Mouse (Mus musculus): ENCODE measurements at regions not wholly inside any gene's neighbourhood (a gene's known extent, or its start where the extent isn't known, plus 50 kb on each side); places are given as distances from the start of the nearest gene placed in this dataset.

- H3K9me3 ChIP-seq (replicated peaks; ENCODE audit: low read length): no peaks in the 10 kb centered on the region
- no peaks in the 10 kb centered on the region for H3K27me3 ChIP-seq (ENCODE audit: insufficient read depth, low read length)
- TF ChIP-seq CTCF (IDR thresholded peaks at IDR 0.05; ENCODE audit: low read depth): no peak
- WGBS: 65% methylated on average over 10 of the region's 10 CpGs
- no peak overlapping the region for H3K4me3 ChIP-seq (replicated peaks; ENCODE audit: low read depth, low read length)
- DNase-seq (ENCODE audit: low spot score) (no peak), ATAC-seq (replicated peaks; ENCODE audit: low FRiP score, low read depth) (no peak)
- H3K4me1 ChIP-seq (replicated peaks; ENCODE audit: insufficient read depth, low read length): no peaks in the 10 kb centered on the region
- no peak overlapping the region for H3K27ac ChIP-seq
- no peak overlapping the region for H3K4me2 ChIP-seq (ENCODE audit: low read length)
- H3K9ac ChIP-seq (ENCODE audit: low read depth, low read length): no peak overlapping the region
- no peaks in the 10 kb centered on the region for H3K36me3 ChIP-seq (ENCODE audit: insufficient read depth, low read length)
Observed at GRCm38 (mm10) chr5:132758941-132759340, 215.8 kb upstream of the Auts2 start.

DNA sequence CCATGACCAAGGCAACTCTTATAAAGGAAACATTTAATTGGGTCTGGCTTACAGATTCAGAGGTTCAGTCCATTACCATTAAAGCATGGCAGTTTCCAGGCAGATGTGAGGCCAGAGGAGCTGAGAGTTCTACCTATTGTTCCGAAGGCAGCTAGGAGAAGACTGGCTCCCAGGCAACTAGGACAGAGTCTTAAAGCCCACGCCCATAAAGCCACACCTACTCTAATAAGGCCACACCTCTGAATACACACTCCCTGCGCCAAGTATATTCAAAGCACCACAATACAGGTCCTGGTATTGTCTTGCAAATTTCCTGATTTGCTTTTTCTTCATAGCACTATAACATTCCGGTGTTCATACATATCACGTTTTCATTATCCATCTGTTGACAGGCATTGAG, 194.8 kb upstream of the Auts2 start:
- H3K4me3 ChIP-seq (replicated peaks; ENCODE audit: low read depth, low read length): no peak overlapping the region
- no peaks in the 10 kb centered on the region for H3K27me3 ChIP-seq (ENCODE audit: insufficient read depth, low read length)
- 85% methylated on average over 5 of the region's 5 CpGs for WGBS
- no peak for TF ChIP-seq CTCF (IDR thresholded peaks at IDR 0.05; ENCODE audit: low read depth)
- no peaks in the 10 kb centered on the region for H3K9me3 ChIP-seq (replicated peaks; ENCODE audit: low read length)
- no peak for DNase-seq (ENCODE audit: low spot score)
- no peak overlapping the region for H3K9ac ChIP-seq (ENCODE audit: low read depth, low read length)
- no peaks in the 10 kb centered on the region for H3K36me3 ChIP-seq (ENCODE audit: insufficient read depth, low read length)
- ATAC-seq (replicated peaks; ENCODE audit: low FRiP score, low read depth): no peak
- H3K27ac ChIP-seq: no peak overlapping the region
- H3K4me1 ChIP-seq (replicated peaks; ENCODE audit: insufficient read depth, low read length): no peaks in the 10 kb centered on the region
- H3K4me2 ChIP-seq (ENCODE audit: low read length): no peak overlapping the region

DNA sequence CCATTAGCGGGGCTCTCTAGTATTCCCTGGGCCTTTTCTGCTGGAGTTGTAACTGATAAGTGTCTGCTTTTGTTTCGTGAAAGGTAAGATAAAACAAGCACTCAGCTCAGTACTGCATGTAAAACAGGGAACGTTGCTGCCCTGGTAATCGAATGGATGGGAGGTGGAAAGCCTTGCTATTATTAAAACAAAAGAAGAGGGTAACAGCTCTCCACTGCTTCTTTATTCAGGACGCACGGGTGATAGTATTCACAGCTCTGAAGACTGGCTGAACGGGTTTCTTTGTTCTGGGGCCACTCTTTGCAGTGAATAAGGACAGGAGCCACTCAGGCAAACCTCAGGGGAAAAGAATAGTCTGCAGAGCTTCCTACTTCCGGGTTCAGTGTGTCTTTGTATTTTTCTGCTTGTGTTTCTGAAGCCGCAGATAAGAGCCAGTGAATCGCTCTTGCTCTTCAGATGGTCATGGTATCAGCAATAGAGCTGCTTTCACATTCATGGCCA, 185.6 kb upstream of the Auts2 start:
- TF ChIP-seq CTCF (IDR thresholded peaks at IDR 0.05; ENCODE audit: low read depth): no peak
- Histone ChIP-seq H3K36me3 (ENCODE audit: insufficient read depth, low read length) (no peaks in the 10 kb centered on the region), H3K9me3 (replicated peaks; ENCODE audit: low read length) (no peaks in the 10 kb centered on the region), H3K4me1 (replicated peaks; ENCODE audit: insufficient read depth, low read length) (no peaks in the 10 kb centered on the region), H3K27ac (no peak overlapping the region), H3K4me2 (ENCODE audit: low read length) (no peak overlapping the region), H3K4me3 (replicated peaks; ENCODE audit: low read depth, low read length) (no peak overlapping the region), H3K9ac (ENCODE audit: low read depth, low read length) (no peak overlapping the region), H3K27me3 (ENCODE audit: insufficient read depth, low read length) (no peaks in the 10 kb centered on the region)
- 52% methylated on average over 10 of the region's 10 CpGs for WGBS
- ATAC-seq (replicated peaks; ENCODE audit: low FRiP score, low read depth) (no peak), DNase-seq (ENCODE audit: low spot score) (no peak)

GRCm38 (mm10) chr5:132724467-132724866, 181.3 kb upstream of the Auts2 start:
- no peaks in the 10 kb centered on the region for H3K9me3 ChIP-seq (replicated peaks; ENCODE audit: low read length)
- H3K9ac ChIP-seq (ENCODE audit: low read depth, low read length): no peak overlapping the region
- H3K4me2 ChIP-seq (ENCODE audit: low read length): no peak overlapping the region
- WGBS: 60% methylated on average over 2 of the region's 2 CpGs
- H3K27ac ChIP-seq: no peak overlapping the region
- H3K27me3 ChIP-seq (ENCODE audit: insufficient read depth, low read length): no peaks in the 10 kb centered on the region
- no peak for TF ChIP-seq CTCF (IDR thresholded peaks at IDR 0.05; ENCODE audit: low read depth)
- ATAC-seq (replicated peaks; ENCODE audit: low FRiP score, low read depth) (no peak), DNase-seq (ENCODE audit: low spot score) (no peak)
- H3K36me3 ChIP-seq (ENCODE audit: insufficient read depth, low read length): no peaks in the 10 kb centered on the region
- H3K4me3 ChIP-seq (replicated peaks; ENCODE audit: low read depth, low read length): no peak overlapping the region
- no peaks in the 10 kb centered on the region for H3K4me1 ChIP-seq (replicated peaks; ENCODE audit: insufficient read depth, low read length)

GRCm38 (mm10) chr5:132710301-132710700, 167.2 kb upstream of the Auts2 start:
- no peaks in the 10 kb centered on the region for H3K36me3 ChIP-seq (ENCODE audit: insufficient read depth, low read length)
- H3K27me3 ChIP-seq (ENCODE audit: insufficient read depth, low read length): no peaks in the 10 kb centered on the region
- DNase-seq (ENCODE audit: low spot score) (peak; percentile 39), ATAC-seq (replicated peaks; ENCODE audit: low FRiP score, low read depth) (no peak)
- WGBS: 59% methylated on average over 4 of the region's 4 CpGs
- no peak overlapping the region for H3K27ac ChIP-seq
- H3K4me3 ChIP-seq (replicated peaks; ENCODE audit: low read depth, low read length): no peak overlapping the region
- H3K4me1 ChIP-seq (replicated peaks; ENCODE audit: insufficient read depth, low read length): no peaks in the 10 kb centered on the region
- no peak for TF ChIP-seq CTCF (IDR thresholded peaks at IDR 0.05; ENCODE audit: low read depth)
- no peak overlapping the region for H3K9ac ChIP-seq (ENCODE audit: low read depth, low read length)
- H3K4me2 ChIP-seq (ENCODE audit: low read length): no peak overlapping the region
- H3K9me3 ChIP-seq (replicated peaks; ENCODE audit: low read length): no peaks in the 10 kb centered on the region; the same call in 1 of the 2 replicates

DNA sequence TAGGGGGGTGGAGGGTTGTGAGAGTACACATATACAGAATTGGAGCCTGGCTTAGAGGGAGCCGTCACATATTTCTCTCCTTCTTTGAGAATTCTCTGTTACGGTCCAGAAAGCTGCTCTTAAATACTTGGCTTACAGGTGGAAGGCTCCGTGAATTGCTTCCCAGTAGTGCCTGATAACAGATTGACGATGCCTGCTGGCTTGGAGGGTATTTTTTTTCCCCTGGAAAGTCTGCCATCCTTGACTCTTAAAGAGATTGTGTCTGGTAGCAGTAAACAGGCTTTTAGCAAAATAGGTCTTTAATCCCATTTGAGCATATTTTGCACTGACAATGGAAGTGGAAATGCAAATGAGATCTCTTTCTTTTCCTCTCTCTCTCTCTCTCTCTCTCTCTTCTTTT, 164.4 kb upstream of the Auts2 start:
- Histone ChIP-seq H3K9me3 (replicated peaks; ENCODE audit: low read length) (no peaks in the 10 kb centered on the region; the same call in 1 of the 2 replicates), H3K9ac (ENCODE audit: low read depth, low read length) (no peak overlapping the region), H3K4me3 (replicated peaks; ENCODE audit: low read depth, low read length) (no peak overlapping the region), H3K4me1 (replicated peaks; ENCODE audit: insufficient read depth, low read length) (no peaks in the 10 kb centered on the region), H3K36me3 (ENCODE audit: insufficient read depth, low read length) (no peaks in the 10 kb centered on the region), H3K4me2 (ENCODE audit: low read length) (no peak overlapping the region), H3K27ac (no peak overlapping the region), H3K27me3 (ENCODE audit: insufficient read depth, low read length) (no peaks in the 10 kb centered on the region)
- WGBS: 47% methylated on average over 4 of the region's 4 CpGs
- ATAC-seq (replicated peaks; ENCODE audit: low FRiP score, low read depth) (no peak), DNase-seq (ENCODE audit: low spot score) (no peak)
- no peak for TF ChIP-seq CTCF (IDR thresholded peaks at IDR 0.05; ENCODE audit: low read depth)

DNA sequence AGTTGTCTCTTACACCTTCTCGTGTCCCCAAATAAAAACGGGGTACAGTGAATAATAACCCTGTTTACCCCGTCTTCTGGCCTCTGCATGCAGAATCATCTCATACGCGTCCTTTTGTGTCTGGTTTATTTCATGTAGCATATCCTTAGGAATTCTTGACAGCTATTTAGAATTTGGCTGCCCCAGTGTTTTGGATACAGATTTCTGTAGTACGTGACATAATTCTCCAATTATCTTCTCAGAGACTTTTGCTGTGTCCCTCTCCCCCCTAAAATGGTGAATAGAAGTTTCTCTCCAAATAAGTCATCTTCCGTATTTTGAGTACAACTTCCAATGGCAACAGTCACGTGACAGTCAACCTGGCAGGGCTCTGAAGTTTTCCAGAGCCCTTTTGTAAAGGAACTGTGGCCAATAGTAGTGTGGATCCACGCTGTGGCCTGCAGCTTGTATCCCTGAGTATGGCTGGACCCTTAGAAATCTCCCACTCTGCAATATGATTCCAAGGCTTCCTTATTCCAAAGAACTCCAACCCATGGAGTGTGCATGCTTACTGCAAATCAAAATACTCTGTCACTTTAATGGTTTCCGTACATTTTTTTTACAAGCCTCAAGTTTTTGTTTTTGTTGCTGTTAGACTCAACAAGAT, 160.4 kb upstream of the Auts2 start:
- WGBS: 64% methylated on average over 10 of the region's 10 CpGs
- Histone ChIP-seq H3K4me1 (replicated peaks; ENCODE audit: insufficient read depth, low read length) (no peaks in the 10 kb centered on the region), H3K36me3 (ENCODE audit: insufficient read depth, low read length) (no peaks in the 10 kb centered on the region), H3K9me3 (replicated peaks; ENCODE audit: low read length) (no peaks in the 10 kb centered on the region), H3K27me3 (ENCODE audit: insufficient read depth, low read length) (no peaks in the 10 kb centered on the region), H3K4me2 (ENCODE audit: low read length) (no peak overlapping the region), H3K9ac (ENCODE audit: low read depth, low read length) (no peak overlapping the region), H3K4me3 (replicated peaks; ENCODE audit: low read depth, low read length) (no peak overlapping the region), H3K27ac (no peak overlapping the region)
- DNase-seq (ENCODE audit: low spot score) (peak; percentile 81), ATAC-seq (replicated peaks; ENCODE audit: low FRiP score, low read depth) (no peak)
- no peak for TF ChIP-seq CTCF (IDR thresholded peaks at IDR 0.05; ENCODE audit: low read depth)

Data from kidney, postnatal 0 days (tissue).